Mouse (Mus musculus) stomach, embryonic 14.5 days (tissue): Measurements from ENCODE around the gene Gm26661. TPM values are rescaled to one million over a fixed set of nuclear protein-coding genes. Genes with fewer than 3 reads are reported as not detected.

Source experiments
- ATAC-seq: fragments of 200-750 bp; cut with Nextera tagmentation; 2 replicates; pipeline ENCODE4 v1.8.0; 2017; ENCODE audit warnings: low read depth, moderate TSS enrichment; ENCODE audit not compliant: insufficient number of reproducible peaks, insufficient read depth, low FRiP score
- H3K27ac ChIP-seq: fragments of 300-500 bp; sonication (generic); 2 replicates; pipeline ENCODE4 v1.5.1; 2014; ENCODE audit warnings: mild to moderate bottlenecking, low read length, moderate library complexity, mixed read lengths
- H3K27me3 ChIP-seq: fragments of 300-500 bp; sonication (generic); 2 replicates; pipeline ENCODE4 v1.6.1; 2014; ENCODE audit warnings: low read length, control low read depth, mixed read lengths; ENCODE audit not compliant: control insufficient read depth, insufficient read depth
- H3K36me3 ChIP-seq: fragments of 300-500 bp; sonication (generic); 2 replicates; pipeline ENCODE4 v1.6.1; 2014; ENCODE audit warnings: mild to moderate bottlenecking, control low read depth, low read length, moderate library complexity, mixed read lengths; ENCODE audit not compliant: control insufficient read depth, insufficient read depth
- H3K4me1 ChIP-seq: fragments of 300-500 bp; sonication (generic); 2 replicates; pipeline ENCODE4 v1.6.1; 2014; ENCODE audit warnings: low read length, control low read depth, mixed read lengths; ENCODE audit not compliant: control insufficient read depth, insufficient read depth
- H3K4me2 ChIP-seq: fragments of 300-500 bp; sonication (generic); replicated peaks from 2 replicates; pipeline ENCODE4 v1.6.1; 2014; ENCODE audit warnings: low read depth, low read length, control low read depth
- H3K4me3 ChIP-seq: fragments of 300-500 bp; sonication (generic); 2 replicates; pipeline ENCODE4 v1.5.1; 2014; ENCODE audit warnings: low read depth, low read length, control low read depth
- H3K9ac ChIP-seq: fragments of 300-500 bp; sonication (generic); replicated peaks from 2 replicates; pipeline ENCODE4 v1.6.1; 2014; ENCODE audit warnings: low read depth, mild to moderate bottlenecking, control low read depth, low read length, moderate library complexity, mixed read lengths
- H3K9me3 ChIP-seq: fragments of 300-500 bp; sonication (generic); 2 replicates; pipeline ENCODE4 v1.6.1; 2016; ENCODE audit warnings: low read depth, low read length, control low read depth; ENCODE audit not compliant: control insufficient read depth
- WGBS: fragments of 180-500 bp; shearing (Covaris S2); extraction: QIAGEN DNeasy Blood & Tissue Kit; methylation state at CpG from one replicate; pipeline ENCODE4 v1.1.7; 2014; 5-methylcytosine and 5-hydroxymethylcytosine counted together
- polyA plus RNA-seq: library from polyadenylated mRNA; unstranded; fragments of >200 nt; fragmentation: Nextera tagmentation; extraction: Ambion mirVana; gene quantifications from 2 replicates; pipeline ENCODE4 v1.2.1, GENCODE M21; 2014

Gm26661 gene
- polyA plus RNA-seq, 1 experiment from 2014 or later, result not detected

DNA sequence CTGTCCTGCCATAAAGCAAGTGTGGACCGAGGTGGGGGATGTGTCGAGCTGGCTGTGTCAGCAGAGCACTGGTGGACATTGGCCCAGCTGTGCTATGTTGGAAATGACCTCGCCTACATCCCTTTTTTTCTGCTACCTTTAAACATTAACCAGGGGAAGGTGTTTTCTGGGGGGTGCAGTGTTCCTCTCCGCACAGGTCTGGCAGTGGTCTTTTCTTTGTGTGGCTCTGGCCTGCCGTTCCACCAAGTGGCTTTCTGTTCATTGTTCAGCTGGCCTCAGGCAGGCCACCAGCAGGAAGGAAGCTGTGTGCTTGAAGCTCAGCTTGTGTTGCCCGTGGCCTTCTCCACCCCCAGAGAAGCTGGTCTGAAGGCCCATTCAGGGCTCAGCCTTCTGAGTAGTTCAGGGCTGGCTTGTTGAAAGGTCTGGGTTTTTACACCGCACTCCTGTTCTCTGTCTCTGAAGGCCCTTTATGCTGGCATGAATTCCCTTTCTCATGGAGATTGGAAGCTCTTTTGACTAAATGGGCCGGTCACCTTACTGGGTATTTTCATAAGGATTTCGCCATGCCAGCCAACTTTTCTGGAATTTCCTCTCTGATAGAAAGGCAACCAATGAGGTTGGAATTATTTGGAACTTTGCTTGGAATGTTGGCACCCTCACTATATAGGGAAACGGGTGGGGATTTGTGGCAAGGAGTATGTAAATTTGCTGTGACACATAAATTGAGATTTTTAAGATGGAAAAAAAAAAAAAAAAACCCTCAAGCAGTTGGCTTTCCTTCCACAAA is 35.0 kb downstream of the Gm26661 start:
- H3K9ac ChIP-seq, result no peak overlapping the region
- peak; percentile 75 for ATAC-seq
- WGBS, result 57% methylated on average over 10 of the region's 10 CpGs
- no peaks in the 10 kb centered on the region for H3K9me3 ChIP-seq
- H3K4me1 ChIP-seq, result peaks cover 18% of the 10 kb centered on the region
- no peak overlapping the region for H3K4me3 ChIP-seq
- H3K36me3 ChIP-seq, result no peaks in the 10 kb centered on the region
- no peak overlapping the region for H3K4me2 ChIP-seq
- peak overlapping the region; percentile 62 for H3K27ac ChIP-seq
- H3K27me3 ChIP-seq, result no peaks in the 10 kb centered on the region

DNA sequence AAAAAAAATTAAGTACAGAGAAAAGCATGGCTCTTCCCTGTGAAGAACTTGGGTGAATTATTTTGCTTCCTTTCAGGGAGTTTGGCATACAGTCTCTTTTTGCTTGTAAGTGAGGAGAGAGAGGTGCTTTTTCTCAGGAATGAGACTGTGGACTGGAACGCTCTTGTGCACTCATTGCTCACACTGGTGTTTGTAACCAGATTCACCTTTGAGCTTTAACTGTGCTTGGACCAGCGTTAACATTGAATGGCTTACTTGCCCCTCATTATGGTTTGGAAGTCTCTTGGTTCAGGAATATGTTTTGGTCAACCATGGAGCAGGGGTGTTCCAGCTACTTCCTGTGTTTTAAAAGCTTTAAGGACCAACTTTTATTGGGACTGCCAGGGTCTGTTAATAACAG is 37.8 kb downstream of the Gm26661 start:
- Histone ChIP-seq H3K9ac (no peak overlapping the region), H3K9me3 (no peaks in the 10 kb centered on the region), H3K4me1 (peaks cover 6% of the 10 kb centered on the region; the same call in 1 of the 2 replicates), H3K27me3 (no peaks in the 10 kb centered on the region), H3K36me3 (no peaks in the 10 kb centered on the region), H3K4me3 (no peak overlapping the region), H3K27ac (no peak overlapping the region), H3K4me2 (no peak overlapping the region)
- ATAC-seq, result no peak
- WGBS, result 72% methylated on average over 2 of the region's 2 CpGs

DNA sequence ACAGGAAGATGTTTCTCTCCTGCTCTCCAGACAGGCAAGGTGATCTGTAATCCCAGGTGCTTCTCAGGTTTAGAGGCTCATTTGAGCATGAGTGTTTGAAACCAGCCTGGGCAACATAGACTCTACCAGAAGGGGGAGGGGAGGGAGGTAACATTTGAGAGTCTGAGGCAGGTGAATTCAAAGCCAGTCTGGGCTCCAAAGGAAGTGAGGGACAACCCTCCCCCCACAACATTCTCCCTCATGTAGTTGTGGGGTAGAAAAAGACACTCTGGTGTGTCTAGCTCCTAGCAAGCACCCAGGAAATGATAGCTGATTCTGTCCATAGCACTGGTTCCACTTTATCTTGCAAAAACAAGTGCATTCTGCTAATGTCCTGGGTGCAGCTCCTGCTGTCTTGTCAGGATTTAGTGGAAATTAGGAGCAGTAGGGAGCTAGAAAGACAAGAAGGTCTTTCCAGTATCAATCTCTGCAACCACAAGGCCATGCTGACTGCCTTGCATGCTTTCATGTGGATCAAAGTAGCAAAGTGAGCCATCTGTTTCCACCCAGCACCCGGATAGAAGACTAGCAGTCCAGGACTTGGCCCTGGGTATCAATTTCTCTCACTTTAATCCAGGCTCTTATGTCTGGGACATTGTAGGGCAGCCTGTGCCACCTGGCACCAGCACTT is 40.5 kb downstream of the Gm26661 start:
- no peak overlapping the region for H3K27ac ChIP-seq
- H3K27me3 ChIP-seq, result no peaks in the 10 kb centered on the region
- H3K4me1 ChIP-seq, result no peaks in the 10 kb centered on the region
- no peak overlapping the region for H3K9ac ChIP-seq
- no peak overlapping the region for H3K4me3 ChIP-seq
- H3K4me2 ChIP-seq, result no peak overlapping the region
- ATAC-seq, result no peak
- 41% methylated on average over 1 of the region's 1 CpGs for WGBS
- H3K9me3 ChIP-seq, result no peaks in the 10 kb centered on the region
- H3K36me3 ChIP-seq, result no peaks in the 10 kb centered on the region

DNA sequence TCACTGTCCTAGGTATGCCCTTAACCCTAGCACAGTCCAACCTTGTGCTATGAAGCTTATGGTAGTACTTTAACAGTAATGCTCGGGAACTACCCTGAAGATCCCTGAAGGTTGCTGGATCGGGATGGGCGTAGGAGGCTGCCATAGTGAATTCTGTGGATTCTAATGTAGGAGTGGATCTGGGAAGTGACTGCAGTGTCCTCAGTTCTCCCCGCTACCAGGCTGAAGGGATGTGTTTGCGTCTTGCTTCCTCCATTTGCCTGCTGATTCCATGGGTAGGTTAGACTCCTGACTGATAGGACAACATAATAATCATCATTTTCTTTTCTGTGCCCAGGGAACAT is 41.0 kb downstream of the Gm26661 start:
- H3K4me3 ChIP-seq, result no peak overlapping the region
- 92% methylated on average over 5 of the region's 5 CpGs for WGBS
- no peak for ATAC-seq
- no peaks in the 10 kb centered on the region for H3K4me1 ChIP-seq
- H3K36me3 ChIP-seq, result no peaks in the 10 kb centered on the region
- H3K27me3 ChIP-seq, result no peaks in the 10 kb centered on the region
- no peak overlapping the region for H3K9ac ChIP-seq
- no peaks in the 10 kb centered on the region for H3K9me3 ChIP-seq
- no peak overlapping the region for H3K27ac ChIP-seq
- H3K4me2 ChIP-seq, result no peak overlapping the region

DNA sequence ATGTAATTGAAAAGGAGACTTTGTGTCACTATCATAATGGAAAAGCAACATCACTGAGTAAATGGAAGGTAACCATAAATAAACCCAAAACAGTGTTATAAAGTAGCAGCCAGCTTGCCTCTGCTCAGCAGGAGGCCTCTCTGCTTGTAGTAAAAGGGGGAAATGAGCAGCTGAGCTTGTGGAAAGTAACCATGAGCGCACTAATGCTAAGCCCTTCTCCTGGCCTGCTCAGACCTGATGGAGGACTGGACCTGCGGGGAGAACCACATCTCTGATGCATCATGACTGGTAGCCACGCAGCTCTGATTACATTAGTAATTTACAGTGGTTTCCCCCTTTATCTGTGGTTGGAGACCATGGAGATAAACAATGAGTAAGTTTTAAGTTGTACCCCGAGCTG is 42.1 kb downstream of the Gm26661 start:
- Histone ChIP-seq H3K9ac (no peak overlapping the region), H3K4me2 (no peak overlapping the region), H3K9me3 (no peaks in the 10 kb centered on the region), H3K27me3 (no peaks in the 10 kb centered on the region), H3K36me3 (no peaks in the 10 kb centered on the region), H3K27ac (no peak overlapping the region), H3K4me3 (no peak overlapping the region), H3K4me1 (no peaks in the 10 kb centered on the region)
- WGBS, result 67% methylated on average over 4 of the region's 4 CpGs
- no peak for ATAC-seq

DNA sequence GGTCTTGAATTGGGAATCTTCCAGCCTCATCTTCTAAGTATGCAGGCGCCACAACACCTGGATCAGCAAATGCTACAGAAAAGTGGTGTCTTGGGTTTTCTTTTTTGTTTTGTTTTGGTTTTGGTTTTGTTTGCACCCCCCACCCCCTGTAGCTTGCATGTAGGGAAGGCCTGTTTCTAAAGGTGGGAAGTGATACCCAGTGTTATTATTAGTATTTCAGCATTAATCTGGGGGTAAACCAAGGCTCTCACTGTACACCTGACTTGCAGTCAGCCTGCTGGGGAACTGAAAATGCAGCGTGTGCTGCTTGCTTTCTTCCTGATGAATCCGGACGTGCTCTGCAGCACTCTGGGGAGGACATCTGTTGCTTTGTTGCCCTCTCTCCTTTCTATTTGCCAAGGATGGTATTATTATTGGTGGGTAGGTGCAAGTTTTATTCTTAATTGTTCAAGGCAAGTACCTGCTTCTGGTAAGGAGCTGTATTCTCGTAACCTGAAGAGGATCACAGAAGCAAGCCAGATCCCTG is 47.2 kb downstream of the Gm26661 start:
- H3K4me1 ChIP-seq, result peaks cover 6% of the 10 kb centered on the region; the same call in 1 of the 2 replicates
- 78% methylated on average over 5 of the region's 5 CpGs for WGBS
- H3K9me3 ChIP-seq, result no peaks in the 10 kb centered on the region
- no peak for ATAC-seq
- no peak overlapping the region for H3K27ac ChIP-seq
- no peak overlapping the region for H3K4me3 ChIP-seq
- no peak overlapping the region for H3K9ac ChIP-seq
- H3K4me2 ChIP-seq, result no peak overlapping the region
- no peaks in the 10 kb centered on the region for H3K27me3 ChIP-seq
- no peaks in the 10 kb centered on the region for H3K36me3 ChIP-seq

DNA sequence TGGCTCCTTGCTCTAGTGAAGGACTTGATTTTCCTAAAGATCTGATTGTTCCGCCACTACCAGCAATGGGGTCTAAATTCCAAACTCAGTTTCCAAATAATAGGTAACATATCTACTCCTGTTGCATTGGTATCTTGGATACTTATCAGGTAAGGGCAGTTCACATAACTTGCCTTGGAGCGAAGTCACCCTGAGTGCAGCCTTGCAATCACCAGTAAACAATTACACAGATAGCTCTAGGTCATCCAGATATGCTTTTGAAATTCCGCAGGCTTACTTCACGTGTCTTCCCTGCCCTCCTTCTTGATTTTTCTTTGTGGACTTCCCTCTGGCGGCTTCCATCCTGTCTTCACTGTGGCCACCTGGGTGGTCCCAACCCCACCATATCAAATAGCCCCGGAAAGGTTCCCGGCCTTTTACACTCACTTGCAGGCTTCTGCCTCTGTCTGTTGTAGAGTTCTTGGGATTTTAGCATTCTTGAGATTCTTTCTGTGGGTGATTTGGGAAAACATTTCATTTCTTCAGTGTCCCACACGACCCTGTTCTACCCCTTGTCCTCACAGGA is 48.6 kb downstream of the Gm26661 start:
- no peaks in the 10 kb centered on the region for H3K27me3 ChIP-seq
- 37% methylated on average over 8 of the region's 8 CpGs for WGBS

More for the DNA sequence above, 48.6 kb downstream of the Gm26661 start:
- Histone ChIP-seq H3K9me3 (no peaks in the 10 kb centered on the region), H3K4me1 (peaks cover 6% of the 10 kb centered on the region; the same call in 1 of the 2 replicates), H3K4me2 (no peak overlapping the region), H3K27ac (no peak overlapping the region), H3K36me3 (no peaks in the 10 kb centered on the region), H3K4me3 (no peak overlapping the region), H3K9ac (no peak overlapping the region)
- no peak for ATAC-seq
